Mouse (Mus musculus) kidney, postnatal 0 days (tissue): ENCODE data around the gene Reep1. TPM values are rescaled to one million over a fixed set of nuclear protein-coding genes. Genes with fewer than 3 reads are reported as not detected.
A peak's percentile ranks its signal among the peaks of the same experiment; 100 is the strongest.

Experiments used
- ATAC-seq: fragments of 200-750 bp; cut with Nextera tagmentation; replicated peaks from 2 replicates; pipeline ENCODE4 v1.8.0; 2017; ENCODE audit warnings: low read depth, moderate number of reproducible peaks, moderate TSS enrichment, moderate library complexity; ENCODE audit not compliant: low FRiP score
- DNase-seq: peaks from one replicate; pipeline ENCODE4 v3.0.0-alpha.2; 2016; ENCODE audit warnings: low spot score
- H3K27ac ChIP-seq: fragments of 300-500 bp; sonication (generic); 2 replicates; pipeline ENCODE4 v1.5.1; 2014; ENCODE audit warnings: mild to moderate bottlenecking
- H3K27me3 ChIP-seq: fragments of 300-500 bp; sonication (generic); 2 replicates; pipeline ENCODE4 v1.6.1; 2014; ENCODE audit warnings: low read length, mixed read lengths; ENCODE audit not compliant: insufficient read depth
- H3K36me3 ChIP-seq: fragments of 300-500 bp; sonication (generic); 2 replicates; pipeline ENCODE4 v1.6.1; 2014; ENCODE audit warnings: low read length, mixed read lengths; ENCODE audit not compliant: insufficient read depth
- H3K4me1 ChIP-seq: fragments of 300-500 bp; sonication (generic); replicated peaks from 2 replicates; pipeline ENCODE4 v1.6.1; 2014; ENCODE audit warnings: antibody characterized with exemption, low read length, mixed read lengths; ENCODE audit not compliant: insufficient read depth
- H3K4me2 ChIP-seq: fragments of 300-500 bp; sonication (generic); 2 replicates; pipeline ENCODE4 v1.6.1; 2014; ENCODE audit warnings: mild to moderate bottlenecking, low read length, moderate library complexity, mixed read lengths
- H3K4me3 ChIP-seq: fragments of 300-500 bp; sonication (generic); replicated peaks from 2 replicates; pipeline ENCODE4 v1.5.1; 2014; ENCODE audit warnings: low read depth, low read length
- H3K9ac ChIP-seq: fragments of 300-500 bp; sonication (generic); 2 replicates; pipeline ENCODE4 v1.6.1; 2014; ENCODE audit warnings: low read depth, low read length
- H3K9me3 ChIP-seq: fragments of 300-500 bp; sonication (generic); replicated peaks from 2 replicates; pipeline ENCODE4 v1.6.1; 2016; ENCODE audit warnings: low read length, inconsistent platforms, mixed read lengths
- CTCF ChIP-seq: IDR thresholded peaks from 2 replicates; pipeline ENCODE4 v1.5.1; 2016; ENCODE audit warnings: antibody characterized with exemption, low read depth, mild to moderate bottlenecking, moderate library complexity
- WGBS: fragments of 180-500 bp; shearing (Covaris S2); extraction: QIAGEN DNeasy Blood & Tissue Kit; methylation state at CpG from one replicate; pipeline ENCODE4 v1.1.7; 2014; 5-methylcytosine and 5-hydroxymethylcytosine counted together
- polyA plus RNA-seq: library from polyadenylated mRNA; unstranded; fragments of >200 nt; fragmentation: Nextera tagmentation; extraction: Ambion mirVana; gene quantifications from 2 replicates; pipeline ENCODE4 v1.2.1, GENCODE M21; 2015

Reep1 gene
- polyA plus RNA-seq, 1 experiment from 2014 or later = 5.3 TPM

- H3K27ac ChIP-seq = no peak overlapping the region
- H3K9me3 ChIP-seq = no peaks in the 10 kb centered on the region
- DNase-seq (no peak), ATAC-seq (no peak)
- no peak for TF ChIP-seq CTCF
- no peak overlapping the region for H3K9ac ChIP-seq
- 80% methylated on average over 3 of the region's 3 CpGs for WGBS
- no peaks in the 10 kb centered on the region for H3K36me3 ChIP-seq
- no peak overlapping the region for H3K4me2 ChIP-seq
- H3K27me3 ChIP-seq = no peaks in the 10 kb centered on the region
- H3K4me3 ChIP-seq = no peak overlapping the region
- H3K4me1 ChIP-seq = no peaks in the 10 kb centered on the region
These were observed 11.8 kb upstream of the Reep1 start for GRCm38 (mm10) chr6:71695599-71695998.

DNA sequence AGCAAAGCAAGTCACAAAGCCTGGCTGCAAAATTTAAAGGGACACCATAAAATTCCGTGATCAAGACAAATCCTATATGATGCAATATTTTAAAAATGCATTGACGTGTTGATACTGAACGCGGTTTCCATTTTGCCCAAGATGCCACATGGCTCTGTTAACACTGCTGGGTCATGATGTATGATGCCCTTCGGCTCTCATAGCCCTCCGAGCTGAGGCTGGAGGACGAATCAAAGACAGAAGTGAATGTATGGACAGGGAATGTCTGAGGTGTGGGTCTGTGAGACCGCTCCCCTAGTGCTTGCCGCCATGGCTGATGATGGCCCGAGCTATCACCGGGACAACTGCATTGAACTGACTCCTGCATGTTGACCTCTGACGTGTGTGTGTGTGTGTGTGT, 490 bp upstream of the Reep1 start:
- ATAC-seq (no peak), DNase-seq (no peak)
- Histone ChIP-seq H3K36me3 (no peaks in the 10 kb centered on the region), H3K9me3 (no peaks in the 10 kb centered on the region), H3K27ac (no peak overlapping the region), H3K4me1 (0 out of 2 replicates have a peak, but pooled peaks cover 6% of the 10 kb centered on the region), H3K4me3 (no peak overlapping the region), H3K4me2 (no peak overlapping the region), H3K9ac (no peak overlapping the region), H3K27me3 (no peaks in the 10 kb centered on the region)
- no peak for TF ChIP-seq CTCF
- WGBS = 85% methylated on average over 12 of the region's 12 CpGs

DNA sequence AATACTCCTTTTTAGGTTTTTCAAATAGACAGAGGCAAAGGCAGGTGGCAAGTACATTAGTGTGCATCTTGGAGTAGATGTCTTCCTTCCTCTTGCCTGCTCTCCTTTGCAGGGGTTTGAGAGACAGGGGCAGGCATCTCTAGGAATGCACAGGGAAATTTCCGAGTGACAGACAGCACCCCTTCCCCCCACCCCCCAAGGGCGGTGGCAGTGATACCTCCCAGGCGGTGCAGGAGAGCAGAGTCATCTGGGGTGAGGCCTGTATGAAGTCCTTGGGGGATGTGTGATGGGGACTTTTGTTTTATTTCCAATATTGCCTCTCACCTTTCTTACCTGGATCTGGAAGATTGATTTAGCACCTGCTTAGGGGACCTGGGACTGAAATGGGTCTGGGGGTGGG, 1.2 kb downstream of the Reep1 start:
- ATAC-seq (0 out of 2 replicates have a peak, but pooled peaks have one; percentile 2), DNase-seq (no peak)
- peak overlapping the region; percentile 99 for H3K4me2 ChIP-seq
- H3K36me3 ChIP-seq = no peaks in the 10 kb centered on the region
- peak overlapping the region; percentile 51 for H3K9ac ChIP-seq
- 0 out of 2 replicates have a peak, but pooled peaks cover 6% of the 10 kb centered on the region for H3K4me1 ChIP-seq
- H3K9me3 ChIP-seq = no peaks in the 10 kb centered on the region
- no peaks in the 10 kb centered on the region for H3K27me3 ChIP-seq
- H3K4me3 ChIP-seq = peak overlapping the region; percentile 57
- no peak for TF ChIP-seq CTCF
- 13% methylated on average over 3 of the region's 3 CpGs for WGBS
- H3K27ac ChIP-seq = no peak overlapping the region

GRCm38 (mm10) chr6:71710323-71710722, 3.0 kb downstream of the Reep1 start:
- no peak overlapping the region for H3K4me2 ChIP-seq
- H3K4me1 ChIP-seq = 0 out of 2 replicates have a peak, but pooled peaks cover 6% of the 10 kb centered on the region
- H3K27ac ChIP-seq = no peak overlapping the region
- no peaks in the 10 kb centered on the region for H3K36me3 ChIP-seq
- ATAC-seq (no peak), DNase-seq (peak; percentile 62)
- no peak overlapping the region for H3K4me3 ChIP-seq
- no peak for TF ChIP-seq CTCF
- H3K27me3 ChIP-seq = no peaks in the 10 kb centered on the region
- H3K9me3 ChIP-seq = no peaks in the 10 kb centered on the region
- 42% methylated on average over 3 of the region's 3 CpGs for WGBS
- H3K9ac ChIP-seq = no peak overlapping the region

- no peak for TF ChIP-seq CTCF
- H3K4me2 ChIP-seq = no peak overlapping the region
- 0 out of 2 replicates have a peak, but pooled peaks cover 6% of the 10 kb centered on the region for H3K4me1 ChIP-seq
- 66% methylated on average over 5 of the region's 5 CpGs for WGBS
- no peaks in the 10 kb centered on the region for H3K27me3 ChIP-seq
- no peaks in the 10 kb centered on the region for H3K36me3 ChIP-seq
- no peak overlapping the region for H3K9ac ChIP-seq
- DNase-seq (no peak), ATAC-seq (no peak)
- H3K9me3 ChIP-seq = no peaks in the 10 kb centered on the region
- H3K4me3 ChIP-seq = no peak overlapping the region
- no peak overlapping the region for H3K27ac ChIP-seq
These were observed 3.8 kb downstream of the Reep1 start for GRCm38 (mm10) chr6:71711201-71711600.

GRCm38 (mm10) chr6:71713532-71713931, 6.2 kb downstream of the Reep1 start:
- H3K4me2 ChIP-seq = no peak overlapping the region
- WGBS = 86% methylated on average over 2 of the region's 2 CpGs
- H3K9ac ChIP-seq = no peak overlapping the region
- DNase-seq (no peak), ATAC-seq (no peak)
- H3K4me1 ChIP-seq = no peaks in the 10 kb centered on the region
- no peak overlapping the region for H3K4me3 ChIP-seq
- TF ChIP-seq CTCF = no peak
- H3K9me3 ChIP-seq = no peaks in the 10 kb centered on the region
- H3K27ac ChIP-seq = no peak overlapping the region
- H3K36me3 ChIP-seq = no peaks in the 10 kb centered on the region
- no peaks in the 10 kb centered on the region for H3K27me3 ChIP-seq

DNA sequence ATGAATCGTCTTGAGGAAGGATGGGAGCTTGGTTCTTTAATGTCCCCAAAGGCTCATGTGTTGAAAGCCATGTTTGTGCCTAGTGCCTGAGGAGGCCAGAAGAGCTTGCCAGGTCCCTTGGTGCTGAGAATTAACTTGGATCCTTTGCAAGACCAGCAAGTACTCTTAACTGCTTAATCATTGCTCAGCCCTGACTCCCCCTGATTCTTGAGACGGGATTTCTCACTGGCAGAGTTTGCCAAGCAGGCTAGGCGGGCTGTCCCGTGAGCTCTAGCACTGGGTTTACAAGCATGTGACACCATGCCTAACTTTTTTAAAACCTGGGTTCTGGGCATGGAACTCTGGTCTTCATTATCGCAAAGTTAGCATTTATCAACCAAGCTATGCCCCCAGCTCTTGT, 7.6 kb downstream of the Reep1 start:
- no peak overlapping the region for H3K27ac ChIP-seq
- H3K27me3 ChIP-seq = no peaks in the 10 kb centered on the region
- WGBS = 61% methylated on average over 5 of the region's 5 CpGs
- H3K9me3 ChIP-seq = no peaks in the 10 kb centered on the region
- H3K9ac ChIP-seq = no peak overlapping the region
- no peaks in the 10 kb centered on the region for H3K36me3 ChIP-seq
- ATAC-seq = no peak
- H3K4me2 ChIP-seq = no peak overlapping the region
- no peak for DNase-seq
- H3K4me1 ChIP-seq = no peaks in the 10 kb centered on the region
- no peak for TF ChIP-seq CTCF
- H3K4me3 ChIP-seq = no peak overlapping the region
